ENCODE assay signal across 9 mouse cellular contexts in genomic region chr5:130048786-130049520, GRCm38 (mm10). TPM values are rescaled to one million over a fixed set of nuclear protein-coding genes. Genes with fewer than 3 reads are reported as not detected.
DNase-seq lines count a peak whose midpoint lies in the region; ATAC-seq and TF ChIP-seq lines count a peak whose summit lies in the region.
"Had no signal": no experiment of that assay in that cellular context is flagged by ENCODE, and none has a peak within 500 bp of the region (broad histone marks: within the 10 kb centered on the region; RNA-seq: fewer than 3 reads in every experiment).

No protein-coding gene starts in this region.

- TF ChIP-seq CTCF in forebrain, postnatal 0 days (IDR thresholded peaks at IDR 0.05; ENCODE audit: low read depth), result no peak
- TF ChIP-seq CTCF in testis, adult 2 months (IDR thresholded peaks at IDR 0.05; ENCODE audit: control insufficient read depth, insufficient read depth, insufficient replicate concordance, low read depth, low read length), result no peak
- TF ChIP-seq CTCF in liver, postnatal 0 days (IDR thresholded peaks at IDR 0.05; ENCODE audit: low read depth), result no peak

- TF ChIP-seq EP300 in liver, postnatal 0 days (IDR thresholded peaks at IDR 0.05; ENCODE audit: low read depth), result no peak

- 87% methylated on average over 15 of the region's 15 CpGs for WGBS in forebrain, embryonic 14.5 days
- WGBS in forebrain, postnatal 0 days, result 79% methylated on average over 15 of the region's 15 CpGs
- WGBS in midbrain, embryonic 10.5 days, result 89% methylated on average over 15 of the region's 15 CpGs
- WGBS in midbrain, embryonic 14.5 days, result 81% methylated on average over 15 of the region's 15 CpGs
- WGBS in intestine, embryonic 16.5 days, result 61% methylated on average over 15 of the region's 15 CpGs
- WGBS in liver, postnatal 0 days (ENCODE audit: insufficient replicate concordance), result 90% methylated on average over 15 of the region's 15 CpGs

- no peak overlapping the region for H3K4me2 ChIP-seq in forebrain, embryonic 14.5 days (ENCODE audit: low read length)
- H3K4me2 ChIP-seq in forebrain, postnatal 0 days (ENCODE audit: low read depth), result no peak overlapping the region
- no peak overlapping the region for H3K4me2 ChIP-seq in midbrain, embryonic 14.5 days (ENCODE audit: low read length)
- no peak overlapping the region for H3K4me2 ChIP-seq in intestine, embryonic 16.5 days (ENCODE audit: low read depth, low read length)
- no peak overlapping the region for H3K4me2 ChIP-seq in liver, postnatal 0 days (ENCODE audit: low read depth, low read length)

- no peak overlapping the region for H3K9ac ChIP-seq in forebrain, embryonic 14.5 days (ENCODE audit: low read length)
- H3K9ac ChIP-seq in forebrain, postnatal 0 days, result no peak overlapping the region
- no peak overlapping the region for H3K9ac ChIP-seq in midbrain, embryonic 14.5 days (replicated peaks; ENCODE audit: low read length)
- H3K9ac ChIP-seq in intestine, embryonic 16.5 days (ENCODE audit: low read depth, low read length), result 0 out of 2 replicates have a peak overlapping the region, but pooled peaks have one; percentile 8
- no peak overlapping the region for H3K9ac ChIP-seq in liver, postnatal 0 days (replicated peaks)

- DNase-seq in forebrain, embryonic 14.5 days (ENCODE audit: low spot score), result no peak
- no peak for DNase-seq in forebrain, postnatal 0 days
- no peak for DNase-seq in midbrain, embryonic 10.5 days (ENCODE audit: low spot score)
- no peak for DNase-seq in midbrain, embryonic 14.5 days
- DNase-seq in cerebellum, adult 9-10 months, result no peak
- DNase-seq in liver, postnatal 0 days, result no peak
- DNase-seq: right cerebral cortex, adult 18-20 months had no signal

- peak overlapping the region; percentile 15; the same call in 1 of the 2 replicates for H3K27ac ChIP-seq in forebrain, embryonic 14.5 days (ENCODE audit: low read depth, low read length)
- H3K27ac ChIP-seq in forebrain, postnatal 0 days (ENCODE audit: low read depth, low read length), result no peak overlapping the region
- 0 out of 2 replicates have a peak overlapping the region, but pooled peaks have one; percentile 1 for H3K27ac ChIP-seq in midbrain, embryonic 10.5 days (replicated peaks)
- no peak overlapping the region for H3K27ac ChIP-seq in midbrain, embryonic 14.5 days (replicated peaks; ENCODE audit: low read depth, low read length)
- H3K27ac ChIP-seq in intestine, embryonic 16.5 days (ENCODE audit: low read length), result peak overlapping the region; percentile 61
- peak overlapping the region; percentile 40 for H3K27ac ChIP-seq in testis, adult 2 months (ENCODE audit: control insufficient read depth, insufficient read depth, low read depth, low read length)
- H3K27ac ChIP-seq in liver, postnatal 0 days (ENCODE audit: low read depth), result no peak overlapping the region

- H3K9me3 ChIP-seq in forebrain, embryonic 14.5 days (replicated peaks; ENCODE audit: control insufficient read depth, low read length), result no peaks in the 10 kb centered on the region
- no peaks in the 10 kb centered on the region for H3K9me3 ChIP-seq in forebrain, postnatal 0 days (ENCODE audit: low read length)
- no peaks in the 10 kb centered on the region for H3K9me3 ChIP-seq in midbrain, embryonic 10.5 days (replicated peaks)
- H3K9me3 ChIP-seq in midbrain, embryonic 14.5 days (ENCODE audit: control insufficient read depth, low read length), result no peaks in the 10 kb centered on the region
- no peaks in the 10 kb centered on the region for H3K9me3 ChIP-seq in intestine, embryonic 16.5 days (ENCODE audit: control insufficient read depth, low read length)
- H3K9me3 ChIP-seq in liver, postnatal 0 days (ENCODE audit: low read length), result no peaks in the 10 kb centered on the region

- no peaks in the 10 kb centered on the region for H3K4me1 ChIP-seq in forebrain, embryonic 14.5 days (ENCODE audit: control insufficient read depth, insufficient read depth, low read length)
- H3K4me1 ChIP-seq in forebrain, postnatal 0 days (ENCODE audit: insufficient read depth), result no peaks in the 10 kb centered on the region
- H3K4me1 ChIP-seq in midbrain, embryonic 10.5 days, result 0 out of 2 replicates have a peak, but pooled peaks cover 6% of the 10 kb centered on the region
- no peaks in the 10 kb centered on the region for H3K4me1 ChIP-seq in midbrain, embryonic 14.5 days (ENCODE audit: control insufficient read depth, insufficient read depth, low read length)
- H3K4me1 ChIP-seq in intestine, embryonic 16.5 days (ENCODE audit: control insufficient read depth, insufficient read depth, low read length), result no peaks in the 10 kb centered on the region
- no peaks in the 10 kb centered on the region for H3K4me1 ChIP-seq in testis, adult 2 months (ENCODE audit: control insufficient read depth, insufficient read depth, low read length)
- peaks cover 6% of the 10 kb centered on the region; the same call in 1 of the 2 replicates for H3K4me1 ChIP-seq in liver, postnatal 0 days (ENCODE audit: insufficient read depth)

- H3K4me3 ChIP-seq in forebrain, embryonic 14.5 days (ENCODE audit: low read depth, low read length), result no peak overlapping the region
- H3K4me3 ChIP-seq in forebrain, postnatal 0 days (ENCODE audit: low read depth, low read length), result no peak overlapping the region
- no peak overlapping the region for H3K4me3 ChIP-seq in midbrain, embryonic 10.5 days
- H3K4me3 ChIP-seq in midbrain, embryonic 14.5 days (replicated peaks; ENCODE audit: low read depth, low read length), result no peak overlapping the region
- no peak overlapping the region for H3K4me3 ChIP-seq in intestine, embryonic 16.5 days (ENCODE audit: low read length)
- peak overlapping the region; percentile 41 for H3K4me3 ChIP-seq in testis, adult 2 months (ENCODE audit: control insufficient read depth, low read depth, low read length)
- no peak overlapping the region for H3K4me3 ChIP-seq in liver, postnatal 0 days (ENCODE audit: low read depth, low read length)

- no peak for ATAC-seq in forebrain, embryonic 14.5 days
- no peak for ATAC-seq in forebrain, postnatal 0 days
- no peak for ATAC-seq in midbrain, embryonic 14.5 days (ENCODE audit: low FRiP score, low TSS enrichment)
- ATAC-seq in intestine, embryonic 16.5 days, result peak; percentile 67; the same call in 1 of the 2 replicates
- no peak for ATAC-seq in liver, postnatal 0 days

- no peak for TF ChIP-seq POLR2A in testis, adult 2 months (IDR thresholded peaks at IDR 0.05; ENCODE audit: control insufficient read depth, low read depth, low read length)

- peaks cover 61% of the 10 kb centered on the region for H3K36me3 ChIP-seq in forebrain, embryonic 14.5 days (ENCODE audit: control insufficient read depth, insufficient read depth, low read length)
- peaks cover 43% of the 10 kb centered on the region for H3K36me3 ChIP-seq in forebrain, postnatal 0 days (ENCODE audit: insufficient read depth)
- peaks cover 85% of the 10 kb centered on the region for H3K36me3 ChIP-seq in midbrain, embryonic 10.5 days
- H3K36me3 ChIP-seq in midbrain, embryonic 14.5 days (ENCODE audit: control insufficient read depth, insufficient read depth, low read length), result peaks cover 45% of the 10 kb centered on the region
- H3K36me3 ChIP-seq in intestine, embryonic 16.5 days (ENCODE audit: control insufficient read depth, insufficient read depth, low read length), result peaks cover 6% of the 10 kb centered on the region
- peaks cover 4% of the 10 kb centered on the region for H3K36me3 ChIP-seq in testis, adult 2 months (ENCODE audit: control insufficient read depth, insufficient read depth, low read length)
- H3K36me3 ChIP-seq in liver, postnatal 0 days (replicated peaks; ENCODE audit: insufficient read depth, low read length), result peaks cover 55% of the 10 kb centered on the region

- H3K27me3 ChIP-seq in forebrain, embryonic 14.5 days (replicated peaks; ENCODE audit: control insufficient read depth, insufficient read depth, low read length), result no peaks in the 10 kb centered on the region
- no peaks in the 10 kb centered on the region for H3K27me3 ChIP-seq in forebrain, postnatal 0 days (ENCODE audit: insufficient read depth, low read length)
- no peaks in the 10 kb centered on the region for H3K27me3 ChIP-seq in midbrain, embryonic 10.5 days (ENCODE audit: low read depth, poor library complexity, severe bottlenecking)
- no peaks in the 10 kb centered on the region for H3K27me3 ChIP-seq in midbrain, embryonic 14.5 days (ENCODE audit: control insufficient read depth, insufficient read depth, low read length)
- H3K27me3 ChIP-seq in intestine, embryonic 16.5 days (replicated peaks; ENCODE audit: control insufficient read depth, insufficient read depth, low read length), result no peaks in the 10 kb centered on the region
- no peaks in the 10 kb centered on the region for H3K27me3 ChIP-seq in testis, adult 2 months (ENCODE audit: control insufficient read depth, insufficient read depth, low read length)
- no peaks in the 10 kb centered on the region for H3K27me3 ChIP-seq in liver, postnatal 0 days (ENCODE audit: insufficient read depth, low read length)

RNA-seq across cellular contexts. Expression of gene Crcp, which starts 19.9 kb away (rescaled TPM):
- polyA plus RNA-seq in forebrain, embryonic 14.5 days (2014; fragmentation: Nextera tagmentation; extraction: Ambion mirVana), result 50.7 and 51.2 TPM in 2 replicates
- total RNA-seq in forebrain, postnatal 0 days (2014; rRNA removed), result 63.2 and 69.1 TPM in 2 replicates
- polyA plus RNA-seq in forebrain, postnatal 0 days (2015; fragmentation: Nextera tagmentation; extraction: Ambion mirVana), result 87.1 and 91.2 TPM in 2 replicates
- polyA plus RNA-seq in midbrain, embryonic 10.5 days (2016; fragmentation: Nextera tagmentation; extraction: Ambion mirVana), result 63.8 and 65.9 TPM in 2 replicates
- polyA plus RNA-seq in midbrain, embryonic 14.5 days (2014; fragmentation: Nextera tagmentation; extraction: Ambion mirVana), result 54.8 and 72.9 TPM in 2 replicates
- polyA plus RNA-seq in intestine, embryonic 16.5 days (2015; fragmentation: Nextera tagmentation; extraction: Ambion mirVana), result 37.2 and 38.7 TPM in 2 replicates
- 56.0 and 56.5 TPM in 2 replicates for polyA plus RNA-seq in testis, adult 2 months (2012; rRNA removed)
- polyA plus RNA-seq in liver, postnatal 0 days (2015; fragmentation: Nextera tagmentation; extraction: Ambion mirVana), result 19.3 and 20.8 TPM in 2 replicates

RNA-seq across cellular contexts. Expression of gene Asl, which starts 19.9 kb away (rescaled TPM):
- polyA plus RNA-seq in forebrain, embryonic 14.5 days (2014; fragmentation: Nextera tagmentation; extraction: Ambion mirVana), result 36.9 and 38.2 TPM in 2 replicates
- total RNA-seq in forebrain, postnatal 0 days (2014; rRNA removed), result 28.7 and 33.2 TPM in 2 replicates
- 32.5 and 39.3 TPM in 2 replicates for polyA plus RNA-seq in forebrain, postnatal 0 days (2015; fragmentation: Nextera tagmentation; extraction: Ambion mirVana)
- 33.3 and 36.0 TPM in 2 replicates for polyA plus RNA-seq in midbrain, embryonic 10.5 days (2016; fragmentation: Nextera tagmentation; extraction: Ambion mirVana)
- polyA plus RNA-seq in midbrain, embryonic 14.5 days (2014; fragmentation: Nextera tagmentation; extraction: Ambion mirVana), result 32.6 and 50.3 TPM in 2 replicates
- polyA plus RNA-seq in intestine, embryonic 16.5 days (2015; fragmentation: Nextera tagmentation; extraction: Ambion mirVana), result 74.1 and 89.4 TPM in 2 replicates
- polyA plus RNA-seq in testis, adult 2 months (2012; rRNA removed), result 16.5 and 17.1 TPM in 2 replicates
- 291 and 304 TPM in 2 replicates for polyA plus RNA-seq in liver, postnatal 0 days (2015; fragmentation: Nextera tagmentation; extraction: Ambion mirVana)

RNA-seq across cellular contexts. Expression of gene Tpst1, which starts 24.2 kb away (rescaled TPM):
- polyA plus RNA-seq in forebrain, embryonic 14.5 days (2014; fragmentation: Nextera tagmentation; extraction: Ambion mirVana), result 57.1 and 61.4 TPM in 2 replicates
- total RNA-seq in forebrain, postnatal 0 days (2014; rRNA removed), result 50.7 and 55.3 TPM in 2 replicates
- 50.3 and 55.4 TPM in 2 replicates for polyA plus RNA-seq in forebrain, postnatal 0 days (2015; fragmentation: Nextera tagmentation; extraction: Ambion mirVana)
- polyA plus RNA-seq in midbrain, embryonic 10.5 days (2016; fragmentation: Nextera tagmentation; extraction: Ambion mirVana), result 57.5 and 60.4 TPM in 2 replicates
- polyA plus RNA-seq in midbrain, embryonic 14.5 days (2014; fragmentation: Nextera tagmentation; extraction: Ambion mirVana), result 41.5 and 55.8 TPM in 2 replicates
- polyA plus RNA-seq in intestine, embryonic 16.5 days (2015; fragmentation: Nextera tagmentation; extraction: Ambion mirVana), result 46.4 and 51.7 TPM in 2 replicates
- 58.7 and 59.6 TPM in 2 replicates for polyA plus RNA-seq in testis, adult 2 months (2012; rRNA removed)
- 23.8 and 26.0 TPM in 2 replicates for polyA plus RNA-seq in liver, postnatal 0 days (2015; fragmentation: Nextera tagmentation; extraction: Ambion mirVana)

RNA-seq across cellular contexts. Expression of gene Gusb, which starts 46.1 kb away (rescaled TPM):
- polyA plus RNA-seq in forebrain, embryonic 14.5 days (2014; fragmentation: Nextera tagmentation; extraction: Ambion mirVana), result 20.7 and 21.4 TPM in 2 replicates
- total RNA-seq in forebrain, postnatal 0 days (2014; rRNA removed), result 17.2 and 19.9 TPM in 2 replicates
- polyA plus RNA-seq in forebrain, postnatal 0 days (2015; fragmentation: Nextera tagmentation; extraction: Ambion mirVana), result 27.7 and 29.3 TPM in 2 replicates
- 33.6 and 34.1 TPM in 2 replicates for polyA plus RNA-seq in midbrain, embryonic 10.5 days (2016; fragmentation: Nextera tagmentation; extraction: Ambion mirVana)
- polyA plus RNA-seq in midbrain, embryonic 14.5 days (2014; fragmentation: Nextera tagmentation; extraction: Ambion mirVana), result 23.3 and 25.8 TPM in 2 replicates
- 110 and 131 TPM in 2 replicates for polyA plus RNA-seq in intestine, embryonic 16.5 days (2015; fragmentation: Nextera tagmentation; extraction: Ambion mirVana)
- 6.2 and 7.7 TPM in 2 replicates for polyA plus RNA-seq in testis, adult 2 months (2012; rRNA removed)
- polyA plus RNA-seq in liver, postnatal 0 days (2015; fragmentation: Nextera tagmentation; extraction: Ambion mirVana), result 26.3 and 29.3 TPM in 2 replicates

Comparison
In these comparisons a context has a peak if more than half of its experiments do, and no peak if none do; other contexts are left out.
1. H3K27ac ChIP-seq: peak in forebrain, embryonic 14.5 days (single experiment), midbrain, embryonic 10.5 days (single experiment), intestine, embryonic 16.5 days (single experiment) and testis, adult 2 months (single experiment); none in forebrain, postnatal 0 days (single experiment), midbrain, embryonic 14.5 days (single experiment) and liver, postnatal 0 days (single experiment).